Mouse (Mus musculus) spleen, postnatal 10 days (tissue): ENCODE measurements around the gene Gm3336.

Experiments used
- DNase-seq, 2 experiments: peaks; one replicate each; pipeline ENCODE4 v3.0.0; 2021 to 2022; ENCODE audit warnings: low spot score in 2 of 2

Gm3336 gene

GRCm38 (mm10) chr8:70763354-70763753 lies 45.0 kb downstream of the Gm3336 start:
- peak; percentile 83 to 88 for DNase-seq

GRCm38 (mm10) chr8:70764026-70764425 lies 45.7 kb downstream of the Gm3336 start:
- peak; percentile 42 to 64 for DNase-seq

GRCm38 (mm10) chr8:70764676-70765075 lies 46.3 kb downstream of the Gm3336 start:
- DNase-seq, result no peak

GRCm38 (mm10) chr8:70765329-70765728 lies 47.0 kb downstream of the Gm3336 start:
- DNase-seq, result no peak

- peak; percentile 59 to 85 for DNase-seq
Measured at GRCm38 (mm10) chr8:70765838-70766570, 47.7 kb downstream of the Gm3336 start.

- peak in 1 of 2 experiments; percentile 82 for DNase-seq
Measured at GRCm38 (mm10) chr8:70766571-70767440, 48.5 kb downstream of the Gm3336 start.

GRCm38 (mm10) chr8:70767503-70767902 lies 49.2 kb downstream of the Gm3336 start:
- no peak for DNase-seq

- peak in 1 of 2 experiments; percentile 75 for DNase-seq
Measured at GRCm38 (mm10) chr8:70768231-70768776, 50.0 kb downstream of the Gm3336 start.

- DNase-seq, result no peak
Measured at GRCm38 (mm10) chr8:70768956-70769355, 50.6 kb downstream of the Gm3336 start.

- peak; percentile 98 to 99 for DNase-seq
Measured at GRCm38 (mm10) chr8:70769359-70769758, 51.0 kb downstream of the Gm3336 start.

GRCm38 (mm10) chr8:70769858-70770257 lies 51.5 kb downstream of the Gm3336 start:
- DNase-seq, result no peak

GRCm38 (mm10) chr8:70770748-70771147 lies 52.4 kb downstream of the Gm3336 start:
- no peak for DNase-seq

GRCm38 (mm10) chr8:70771217-70771616 lies 52.9 kb downstream of the Gm3336 start:
- DNase-seq, result no peak

GRCm38 (mm10) chr8:70772075-70772474 lies 53.7 kb downstream of the Gm3336 start:
- no peak for DNase-seq
